Mouse (Mus musculus) G1E-ER4 (cell line): ENCODE measurements around the gene Idh1. TPM values are rescaled to one million over a fixed set of nuclear protein-coding genes. Genes with fewer than 3 reads are reported as not detected.
A peak's percentile ranks its signal among the peaks of the same experiment; 100 is the strongest.

Experiments
- GATA1 ChIP-seq: IDR thresholded peaks from one replicate; pipeline ENCODE4 v1.8.0; 2012; ENCODE audit warnings: low read length, inconsistent platforms
- polyA plus RNA-seq: library from polyadenylated mRNA; stranded (reverse); fragments of >175 nt; gene quantifications from 2 replicates; pipeline ENCODE4 v1.2.3, GENCODE M21; 2012

Gene Idh1
- polyA plus RNA-seq, result 1.1 and 1.2 TPM in 2 replicates

- no peak for TF ChIP-seq GATA1
Measured at GRCm38 (mm10) chr1:65186287-65187073, at the start of gene Idh1, which contains the start of gene Pikfyve. Gene Idh1, minus strand, starts transcription at chr1:65186500. Gene Pikfyve, plus strand, starts transcription at chr1:65186683.

GRCm38 (mm10) chr1:65230566-65230965 lies 44.3 kb upstream of the Idh1 start:
- TF ChIP-seq GATA1, result no peak

- no peak for TF ChIP-seq GATA1
Measured at GRCm38 (mm10) chr1:65227681-65228080, 41.4 kb upstream of the Idh1 start.

- TF ChIP-seq GATA1, result no peak
Measured at GRCm38 (mm10) chr1:65223654-65224053, 37.4 kb upstream of the Idh1 start.

GRCm38 (mm10) chr1:65217972-65218371 lies 31.7 kb upstream of the Idh1 start:
- TF ChIP-seq GATA1, result no peak

- TF ChIP-seq GATA1, result no peak
Measured at GRCm38 (mm10) chr1:65217567-65217966, 31.3 kb upstream of the Idh1 start.

- no peak for TF ChIP-seq GATA1
Measured at GRCm38 (mm10) chr1:65213214-65213613, 26.9 kb upstream of the Idh1 start.

GRCm38 (mm10) chr1:65204299-65204698 lies 18.0 kb upstream of the Idh1 start:
- no peak for TF ChIP-seq GATA1

GRCm38 (mm10) chr1:65198861-65199260 lies 12.6 kb upstream of the Idh1 start:
- TF ChIP-seq GATA1, result no peak

GRCm38 (mm10) chr1:65198425-65198824 lies 12.1 kb upstream of the Idh1 start:
- TF ChIP-seq GATA1, result no peak

GRCm38 (mm10) chr1:65193226-65193625 lies 6.9 kb upstream of the Idh1 start:
- TF ChIP-seq GATA1, result no peak

- no peak for TF ChIP-seq GATA1
Measured at GRCm38 (mm10) chr1:65190172-65190571, 3.9 kb upstream of the Idh1 start.

GRCm38 (mm10) chr1:65187074-65187430 lies 752 bp upstream of the Idh1 start:
- no peak for TF ChIP-seq GATA1

- no peak for TF ChIP-seq GATA1
Measured at GRCm38 (mm10) chr1:65185524-65186205, 635 bp downstream of the Idh1 start.

GRCm38 (mm10) chr1:65185011-65185410 lies 1.3 kb downstream of the Idh1 start:
- no peak for TF ChIP-seq GATA1

- no peak for TF ChIP-seq GATA1
Measured at GRCm38 (mm10) chr1:65183994-65184393, 2.3 kb downstream of the Idh1 start.

GRCm38 (mm10) chr1:65181459-65181858 lies 4.8 kb downstream of the Idh1 start:
- peak; percentile 47 for TF ChIP-seq GATA1
